In genomic region chr19:3930262-3931057, GRCm38 (mm10) we compare ENCODE assay signal across 1 mouse cellular context.
TF ChIP-seq lines count a peak whose summit lies in the region.

No protein-coding gene starts in this region.

TF ChIP-seq in CH12.LX, 34 proteins besides CTCF, POLR2A, EP300 and RAD21 (continued from another document):
- TF ChIP-seq USF1 (IDR thresholded peaks at IDR 0.05; ENCODE audit: low read depth, low read length), result peak; percentile 20
